Mouse (Mus musculus): ENCODE results near the gene Lrguk.

DNA sequence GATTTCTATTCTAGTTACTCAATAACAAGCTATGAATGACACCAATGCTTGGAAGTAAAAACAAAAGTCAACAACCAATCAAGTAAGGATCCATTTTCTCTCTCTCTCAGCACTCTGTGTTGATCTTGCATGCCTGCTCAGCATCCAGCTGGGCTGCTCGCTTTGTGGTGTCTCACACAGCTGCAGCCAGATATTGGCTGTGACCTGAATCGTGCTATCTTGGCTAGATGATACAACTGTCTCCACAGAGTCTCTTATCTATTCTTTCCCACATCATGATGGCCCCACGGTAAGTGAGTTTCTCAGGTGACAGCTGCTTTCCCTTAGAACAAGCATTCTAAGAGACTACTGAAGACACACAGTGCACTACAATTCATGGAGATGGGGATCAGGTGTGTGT is 152.7 kb downstream of the Lrguk start:
- no peak for TF ChIP-seq POLR2A (IDR thresholded peaks at IDR 0.05; ENCODE audit: borderline replicate concordance, extremely low read depth, low read depth, low read length)
- TF ChIP-seq CTCF (IDR thresholded peaks at IDR 0.05; ENCODE audit: insufficient read depth, low read length) = no peak
